Mouse (Mus musculus) midbrain, embryonic 14.5 days (tissue): ENCODE measurements around the gene Cacng3. TPM values are rescaled to one million over a fixed set of nuclear protein-coding genes. Genes with fewer than 3 reads are reported as not detected.

Source experiments
- ATAC-seq: fragments of 200-750 bp; cut with Nextera tagmentation; 2 replicates; pipeline ENCODE4 v1.8.0; 2017; ENCODE audit warnings: moderate number of reproducible peaks, moderate library complexity; ENCODE audit not compliant: low FRiP score, low TSS enrichment
- DNase-seq: peaks from one replicate; pipeline ENCODE4 v3.0.0-alpha.2; 2015
- H3K27ac ChIP-seq: fragments of 300-500 bp; sonication (generic); replicated peaks from 2 replicates; pipeline ENCODE4 v1.5.1; 2014; ENCODE audit warnings: mild to moderate bottlenecking, low read depth, low read length, moderate library complexity
- H3K27me3 ChIP-seq: fragments of 300-500 bp; sonication (generic); 2 replicates; pipeline ENCODE4 v1.6.1; 2014; ENCODE audit warnings: low read length, control low read depth, mixed read lengths; ENCODE audit not compliant: control insufficient read depth, insufficient read depth
- H3K36me3 ChIP-seq: fragments of 300-500 bp; sonication (generic); 2 replicates; pipeline ENCODE4 v1.6.1; 2014; ENCODE audit warnings: low read length, control low read depth; ENCODE audit not compliant: control insufficient read depth, insufficient read depth
- H3K4me1 ChIP-seq: fragments of 300-500 bp; sonication (generic); 2 replicates; pipeline ENCODE4 v1.6.1; 2014; ENCODE audit warnings: mild to moderate bottlenecking, antibody characterized with exemption, low read length, control low read depth; ENCODE audit not compliant: control insufficient read depth, insufficient read depth
- H3K4me2 ChIP-seq: fragments of 300-500 bp; sonication (generic); 2 replicates; pipeline ENCODE4 v1.6.1; 2014; ENCODE audit warnings: mild to moderate bottlenecking, low read length, moderate library complexity
- H3K4me3 ChIP-seq: fragments of 300-500 bp; sonication (generic); replicated peaks from 2 replicates; pipeline ENCODE4 v1.5.1; 2014; ENCODE audit warnings: low read depth, low read length
- H3K9ac ChIP-seq: fragments of 300-500 bp; sonication (generic); replicated peaks from 2 replicates; pipeline ENCODE4 v1.6.1; 2014; ENCODE audit warnings: mild to moderate bottlenecking, low read length, moderate library complexity
- H3K9me3 ChIP-seq: fragments of 300-500 bp; sonication (generic); 2 replicates; pipeline ENCODE4 v1.6.1; 2016; ENCODE audit warnings: low read length, control low read depth, mixed read lengths; ENCODE audit not compliant: control insufficient read depth
- WGBS: fragments of 180-500 bp; shearing (Covaris S2); extraction: QIAGEN DNeasy Blood & Tissue Kit; methylation state at CpG from one replicate; pipeline ENCODE4 v1.1.7; 2014; 5-methylcytosine and 5-hydroxymethylcytosine counted together
- polyA plus RNA-seq: library from polyadenylated mRNA; unstranded; fragments of >200 nt; fragmentation: Nextera tagmentation; extraction: Ambion mirVana; gene quantifications from 2 replicates; pipeline ENCODE4 v1.2.1, GENCODE M21; 2014

Cacng3 gene
- polyA plus RNA-seq, 1 experiment from 2014 or later, result 17.2 TPM

- no peak for DNase-seq
- no peak overlapping the region for H3K27ac ChIP-seq
- no peaks in the 10 kb centered on the region for H3K4me1 ChIP-seq
- H3K9ac ChIP-seq, result no peak overlapping the region
- H3K27me3 ChIP-seq, result 0 out of 2 replicates have a peak, but pooled peaks cover 3% of the 10 kb centered on the region
- H3K4me2 ChIP-seq, result peak overlapping the region; percentile 70
- ATAC-seq, result no peak
- no peaks in the 10 kb centered on the region for H3K9me3 ChIP-seq
- no peaks in the 10 kb centered on the region for H3K36me3 ChIP-seq
- WGBS, result 68% methylated on average over 7 of the region's 7 CpGs
- no peak overlapping the region for H3K4me3 ChIP-seq
These were observed 4.9 kb downstream of the Cacng3 start for GRCm38 (mm10) chr7:122675207-122675606.

- no peak for ATAC-seq
- Histone ChIP-seq H3K9ac (no peak overlapping the region), H3K27ac (no peak overlapping the region), H3K36me3 (no peaks in the 10 kb centered on the region), H3K4me3 (no peak overlapping the region), H3K9me3 (no peaks in the 10 kb centered on the region), H3K4me2 (no peak overlapping the region), H3K4me1 (no peaks in the 10 kb centered on the region), H3K27me3 (no peaks in the 10 kb centered on the region)
- DNase-seq, result no peak
- WGBS, result 90% methylated on average over 5 of the region's 5 CpGs
These were observed 31.5 kb downstream of the Cacng3 start for GRCm38 (mm10) chr7:122701751-122702150.

- WGBS, result 82% methylated on average over 4 of the region's 4 CpGs
- ATAC-seq (no peak), DNase-seq (no peak)
- no peaks in the 10 kb centered on the region for H3K27me3 ChIP-seq
- H3K27ac ChIP-seq, result no peak overlapping the region
- H3K36me3 ChIP-seq, result no peaks in the 10 kb centered on the region
- H3K4me1 ChIP-seq, result no peaks in the 10 kb centered on the region
- H3K4me3 ChIP-seq, result no peak overlapping the region
- no peaks in the 10 kb centered on the region for H3K9me3 ChIP-seq
- no peak overlapping the region for H3K9ac ChIP-seq
- H3K4me2 ChIP-seq, result no peak overlapping the region
These were observed 32.2 kb downstream of the Cacng3 start for GRCm38 (mm10) chr7:122702443-122702842.

GRCm38 (mm10) chr7:122706736-122707135 is 36.4 kb downstream of the Cacng3 start:
- no peak overlapping the region for H3K4me2 ChIP-seq
- no peak overlapping the region for H3K9ac ChIP-seq
- H3K4me1 ChIP-seq, result no peaks in the 10 kb centered on the region
- no peak for ATAC-seq
- DNase-seq, result no peak
- H3K36me3 ChIP-seq, result no peaks in the 10 kb centered on the region
- no peaks in the 10 kb centered on the region for H3K9me3 ChIP-seq
- no peaks in the 10 kb centered on the region for H3K27me3 ChIP-seq
- WGBS, result 47% methylated on average over 5 of the region's 5 CpGs
- no peak overlapping the region for H3K27ac ChIP-seq
- no peak overlapping the region for H3K4me3 ChIP-seq

- peak; percentile 48 for DNase-seq
- Histone ChIP-seq H3K4me2 (no peak overlapping the region), H3K4me3 (no peak overlapping the region), H3K27me3 (no peaks in the 10 kb centered on the region), H3K27ac (no peak overlapping the region), H3K9ac (no peak overlapping the region), H3K36me3 (no peaks in the 10 kb centered on the region), H3K4me1 (no peaks in the 10 kb centered on the region), H3K9me3 (no peaks in the 10 kb centered on the region)
- 22% methylated on average over 3 of the region's 3 CpGs for WGBS
- no peak for ATAC-seq
These were observed 46.0 kb downstream of the Cacng3 start for GRCm38 (mm10) chr7:122716299-122716698.

GRCm38 (mm10) chr7:122718540-122718939 is 48.2 kb downstream of the Cacng3 start:
- no peak overlapping the region for H3K9ac ChIP-seq
- no peak for DNase-seq
- H3K4me1 ChIP-seq, result no peaks in the 10 kb centered on the region
- no peak for ATAC-seq
- H3K27ac ChIP-seq, result no peak overlapping the region
- no peaks in the 10 kb centered on the region for H3K27me3 ChIP-seq
- WGBS, result 93% methylated on average over 4 of the region's 4 CpGs
- H3K4me3 ChIP-seq, result no peak overlapping the region
- H3K9me3 ChIP-seq, result no peaks in the 10 kb centered on the region
- no peak overlapping the region for H3K4me2 ChIP-seq
- no peaks in the 10 kb centered on the region for H3K36me3 ChIP-seq

GRCm38 (mm10) chr7:122723358-122723876 is 53.1 kb downstream of the Cacng3 start:
- Histone ChIP-seq H3K4me1 (no peaks in the 10 kb centered on the region), H3K9me3 (no peaks in the 10 kb centered on the region), H3K4me3 (no peak overlapping the region), H3K4me2 (no peak overlapping the region), H3K9ac (no peak overlapping the region), H3K36me3 (no peaks in the 10 kb centered on the region), H3K27ac (no peak overlapping the region), H3K27me3 (no peaks in the 10 kb centered on the region)
- 50% methylated on average over 5 of the region's 5 CpGs for WGBS
- ATAC-seq, result no peak
- DNase-seq, result no peak

GRCm38 (mm10) chr7:122726376-122726775 is 56.1 kb downstream of the Cacng3 start:
- Histone ChIP-seq H3K27ac (no peak overlapping the region), H3K4me1 (no peaks in the 10 kb centered on the region), H3K36me3 (no peaks in the 10 kb centered on the region), H3K4me3 (no peak overlapping the region), H3K4me2 (no peak overlapping the region), H3K27me3 (no peaks in the 10 kb centered on the region), H3K9ac (no peak overlapping the region), H3K9me3 (no peaks in the 10 kb centered on the region)
- DNase-seq (no peak), ATAC-seq (no peak)
- 88% methylated on average over 2 of the region's 2 CpGs for WGBS

GRCm38 (mm10) chr7:122728186-122728585 is 57.9 kb downstream of the Cacng3 start:
- Histone ChIP-seq H3K27me3 (no peaks in the 10 kb centered on the region), H3K9me3 (no peaks in the 10 kb centered on the region), H3K4me2 (no peak overlapping the region), H3K4me3 (no peak overlapping the region), H3K9ac (no peak overlapping the region), H3K4me1 (no peaks in the 10 kb centered on the region), H3K27ac (no peak overlapping the region), H3K36me3 (no peaks in the 10 kb centered on the region)
- ATAC-seq (no peak), DNase-seq (no peak)
- WGBS, result 94% methylated on average over 8 of the region's 8 CpGs
